Mouse (Mus musculus): ENCODE data around the gene Tbc1d15. TPM values are rescaled to one million over a fixed set of nuclear protein-coding genes. Genes with fewer than 3 reads are reported as not detected.
"Not testable (repeated sequence)": the region's sequence is repeated elsewhere in the genome, so short reads cannot be mapped to it uniquely, and the experiment has no call there.

Tbc1d15 gene
- polyA plus RNA-seq, 1 experiment from 2014 or later, result 58.0 TPM

- Histone ChIP-seq H3K9me3 (no peaks in the 10 kb centered on the region), H3K9ac (no peak overlapping the region), H3K4me1 (no peaks in the 10 kb centered on the region), H3K36me3 (no peaks in the 10 kb centered on the region), H3K4me3 (no peak overlapping the region), H3K27me3 (no peaks in the 10 kb centered on the region), H3K27ac (no peak overlapping the region), H3K4me2 (replicated peaks) (no peak overlapping the region)
- ATAC-seq (ENCODE audit: insufficient number of reproducible peaks, insufficient read depth, low FRiP score, low TSS enrichment), result no peak
- WGBS, result 76% methylated on average over 1 of the region's 1 CpGs
Observed at GRCm38 (mm10) chr10:115187390-115187789, 63.9 kb downstream of the Tbc1d15 start.

DNA sequence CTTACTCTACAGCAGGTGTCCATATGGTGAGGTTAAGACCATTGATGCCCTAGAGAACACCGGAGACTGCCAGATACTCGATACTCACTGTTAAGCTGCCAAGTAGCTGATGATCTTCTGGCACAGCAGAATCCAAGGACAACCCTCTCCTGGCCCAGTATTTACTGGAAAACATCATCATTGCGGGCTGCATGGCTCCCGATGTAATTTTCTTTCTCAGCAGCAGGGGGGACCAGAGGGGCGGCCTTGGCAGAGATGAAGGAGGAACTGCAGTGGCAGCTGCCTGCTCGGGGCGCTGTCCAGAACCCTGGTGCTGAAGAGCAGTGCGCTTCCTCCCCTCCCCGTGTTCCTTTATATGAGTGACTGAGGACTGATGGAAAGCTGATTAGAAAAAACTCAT lies 66.6 kb downstream of the Tbc1d15 start, which contains the start of gene Tph2:
TSS of gene Tph2 (minus strand) at position 326 of the 400 bp plus-strand sequence.
- H3K4me3 ChIP-seq, result no peak within 1 kb of the TSS
- H3K27ac ChIP-seq, result no peak within 1 kb of the TSS
- no peak within 1 kb of the TSS for H3K4me2 ChIP-seq (replicated peaks)
- no peaks in the 10 kb centered on the region for H3K9me3 ChIP-seq
- 0 out of 2 replicates have a peak, but pooled peaks have one; percentile 47 for ATAC-seq (ENCODE audit: insufficient number of reproducible peaks, insufficient read depth, low FRiP score, low TSS enrichment)
- no peak within 1 kb of the TSS for H3K9ac ChIP-seq
- WGBS, result 5% methylated on average over 9 of the region's 9 CpGs
- no peaks in the 10 kb centered on the region for H3K4me1 ChIP-seq
- H3K27me3 ChIP-seq, result no peaks in the 10 kb centered on the region
- H3K36me3 ChIP-seq, result no peaks in the 10 kb centered on the region

GRCm38 (mm10) chr10:115181034-115181433 lies 70.2 kb downstream of the Tbc1d15 start:
- Histone ChIP-seq H3K27ac (no peak overlapping the region), H3K9ac (no peak overlapping the region), H3K4me2 (replicated peaks) (no peak overlapping the region), H3K36me3 (no peaks in the 10 kb centered on the region), H3K4me3 (no peak overlapping the region), H3K27me3 (no peaks in the 10 kb centered on the region), H3K9me3 (no peaks in the 10 kb centered on the region), H3K4me1 (no peaks in the 10 kb centered on the region)
- ATAC-seq (ENCODE audit: insufficient number of reproducible peaks, insufficient read depth, low FRiP score, low TSS enrichment), result no peak
- WGBS, result 67% methylated on average over 3 of the region's 3 CpGs

GRCm38 (mm10) chr10:115178019-115178418 lies 73.2 kb downstream of the Tbc1d15 start:
- H3K4me3 ChIP-seq; H3K9me3 ChIP-seq; H3K27me3 ChIP-seq; H3K27ac ChIP-seq; H3K9ac ChIP-seq; H3K4me1 ChIP-seq; ATAC-seq (ENCODE audit: insufficient number of reproducible peaks, insufficient read depth, low FRiP score, low TSS enrichment); H3K4me2 ChIP-seq (replicated peaks); H3K36me3 ChIP-seq: not testable (repeated sequence)
- 68% methylated on average over 6 of the region's 6 CpGs for WGBS

GRCm38 (mm10) chr10:115175591-115175991 lies 75.7 kb downstream of the Tbc1d15 start:
- H3K4me3 ChIP-seq, result no peak overlapping the region
- H3K4me2 ChIP-seq (replicated peaks), result no peak overlapping the region

GRCm38 (mm10) chr10:115173336-115173735 lies 77.9 kb downstream of the Tbc1d15 start:
- no peak for ATAC-seq (ENCODE audit: insufficient number of reproducible peaks, insufficient read depth, low FRiP score, low TSS enrichment)
- Histone ChIP-seq H3K4me3 (no peak overlapping the region), H3K9me3 (no peaks in the 10 kb centered on the region), H3K27me3 (no peaks in the 10 kb centered on the region), H3K4me1 (0 out of 2 replicates have a peak, but pooled peaks cover 4% of the 10 kb centered on the region), H3K36me3 (no peaks in the 10 kb centered on the region), H3K27ac (no peak overlapping the region), H3K9ac (no peak overlapping the region), H3K4me2 (replicated peaks) (no peak overlapping the region)
- WGBS, result 77% methylated on average over 10 of the region's 10 CpGs

More at GRCm38 (mm10) chr10:115175591-115175991, 75.7 kb downstream of the Tbc1d15 start:
- Histone ChIP-seq H3K4me1 (no peaks in the 10 kb centered on the region), H3K9me3 (no peaks in the 10 kb centered on the region), H3K9ac (no peak overlapping the region), H3K27ac (no peak overlapping the region), H3K27me3 (no peaks in the 10 kb centered on the region), H3K36me3 (no peaks in the 10 kb centered on the region)
- 49% methylated on average over 12 of the region's 12 CpGs for WGBS
- no peak for ATAC-seq (ENCODE audit: insufficient number of reproducible peaks, insufficient read depth, low FRiP score, low TSS enrichment)

DNA sequence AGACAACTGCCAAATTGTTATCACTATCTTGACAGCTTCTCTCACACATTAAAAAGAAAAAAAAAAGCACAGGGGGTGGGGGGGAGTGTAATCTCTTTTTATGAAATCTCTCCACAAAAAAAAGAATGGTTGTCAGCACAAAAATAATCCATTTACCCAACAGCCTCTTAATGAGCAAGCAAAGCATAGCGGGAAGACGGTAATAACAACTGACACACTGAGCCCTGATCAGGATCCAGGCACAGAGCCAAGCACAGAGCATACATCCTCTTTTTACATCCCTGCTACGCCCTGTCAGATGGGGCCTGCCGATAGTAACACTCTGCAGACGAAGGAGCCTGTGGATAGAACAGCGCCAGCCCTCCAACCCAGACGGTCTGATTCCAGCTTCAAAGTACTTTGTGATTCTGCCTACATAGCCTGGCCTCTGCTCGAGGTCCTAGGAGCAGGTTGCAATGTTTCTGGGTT lies 79.9 kb downstream of the Tbc1d15 start:
- Histone ChIP-seq H3K9me3 (no peaks in the 10 kb centered on the region), H3K4me3 (no peak overlapping the region), H3K4me2 (replicated peaks) (no peak overlapping the region), H3K4me1 (0 out of 2 replicates have a peak, but pooled peaks cover 4% of the 10 kb centered on the region), H3K27me3 (no peaks in the 10 kb centered on the region), H3K36me3 (no peaks in the 10 kb centered on the region), H3K9ac (no peak overlapping the region), H3K27ac (no peak overlapping the region)
- ATAC-seq (ENCODE audit: insufficient number of reproducible peaks, insufficient read depth, low FRiP score, low TSS enrichment), result no peak
- WGBS, result 60% methylated on average over 8 of the region's 8 CpGs

GRCm38 (mm10) chr10:115170496-115171350 lies 80.5 kb downstream of the Tbc1d15 start:
- no peak overlapping the region for H3K4me3 ChIP-seq
- 92% methylated on average over 7 of the region's 7 CpGs for WGBS

DNA sequence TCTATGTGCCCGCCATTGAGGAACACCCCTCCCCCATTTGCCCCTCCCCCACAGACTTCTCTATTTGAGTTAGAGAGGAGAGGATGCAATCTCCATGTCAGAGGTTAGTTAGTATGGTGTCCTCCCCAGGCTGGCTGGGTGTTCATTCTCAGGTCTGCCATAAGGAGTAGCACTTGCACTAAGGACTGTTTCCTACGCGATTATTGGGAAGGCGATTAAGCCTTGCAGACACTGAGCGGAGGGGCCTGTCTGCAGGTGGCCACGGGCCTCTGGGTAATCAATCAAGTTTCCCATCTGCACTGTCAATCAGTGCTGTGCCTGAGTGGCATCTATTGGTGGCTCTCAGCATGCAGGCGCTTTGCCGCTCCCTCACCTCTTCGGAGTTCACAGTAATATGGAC lies 81.9 kb downstream of the Tbc1d15 start:
- no peaks in the 10 kb centered on the region for H3K9me3 ChIP-seq

More at GRCm38 (mm10) chr10:115170496-115171350, 80.5 kb downstream of the Tbc1d15 start:
- Histone ChIP-seq H3K36me3 (no peaks in the 10 kb centered on the region), H3K9ac (no peak overlapping the region), H3K4me1 (0 out of 2 replicates have a peak, but pooled peaks cover 4% of the 10 kb centered on the region), H3K9me3 (no peaks in the 10 kb centered on the region), H3K27me3 (no peaks in the 10 kb centered on the region), H3K4me2 (replicated peaks) (no peak overlapping the region), H3K27ac (no peak overlapping the region)
- no peak for ATAC-seq (ENCODE audit: insufficient number of reproducible peaks, insufficient read depth, low FRiP score, low TSS enrichment)

DNA sequence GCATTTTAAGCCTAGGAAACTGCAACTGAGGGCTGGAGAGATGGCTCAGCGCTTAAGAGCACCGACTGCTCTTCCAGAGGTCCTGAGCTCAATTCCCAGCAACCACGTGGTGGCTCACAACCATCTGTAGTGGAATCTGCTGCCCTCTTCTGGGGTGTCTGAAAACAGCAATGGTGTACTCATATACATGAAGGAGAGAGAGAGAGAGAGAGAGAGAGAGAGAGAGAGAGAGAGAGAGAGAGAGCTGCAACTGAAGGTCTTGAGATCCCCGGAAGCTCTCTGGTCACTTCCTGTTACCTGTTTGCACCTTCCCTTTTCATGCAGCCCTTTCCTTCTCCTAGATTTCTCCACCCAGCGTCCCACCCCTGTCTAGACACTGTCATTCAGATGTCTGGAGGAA lies 91.0 kb downstream of the Tbc1d15 start:
- no peak for ATAC-seq (ENCODE audit: insufficient number of reproducible peaks, insufficient read depth, low FRiP score, low TSS enrichment)
- Histone ChIP-seq H3K4me1 (no peaks in the 10 kb centered on the region), H3K36me3 (no peaks in the 10 kb centered on the region), H3K9me3 (no peaks in the 10 kb centered on the region), H3K4me3 (no peak overlapping the region), H3K27me3 (no peaks in the 10 kb centered on the region), H3K27ac (no peak overlapping the region), H3K4me2 (replicated peaks) (no peak overlapping the region), H3K9ac (no peak overlapping the region)
- WGBS, result 73% methylated on average over 5 of the region's 5 CpGs

More for the DNA sequence above, 81.9 kb downstream of the Tbc1d15 start:
- Histone ChIP-seq H3K36me3 (no peaks in the 10 kb centered on the region), H3K4me2 (replicated peaks) (no peak overlapping the region), H3K9ac (no peak overlapping the region), H3K4me3 (no peak overlapping the region), H3K27ac (no peak overlapping the region), H3K4me1 (0 out of 2 replicates have a peak, but pooled peaks cover 4% of the 10 kb centered on the region), H3K27me3 (no peaks in the 10 kb centered on the region)
- WGBS, result 40% methylated on average over 9 of the region's 9 CpGs
- ATAC-seq (ENCODE audit: insufficient number of reproducible peaks, insufficient read depth, low FRiP score, low TSS enrichment), result 0 out of 2 replicates have a peak, but pooled peaks have one; percentile 25

Measured in embryonic facial prominence, embryonic 12.5 days (tissue).